ENCODE assay signal across 8 mouse cellular contexts in the genomic region with DNA sequence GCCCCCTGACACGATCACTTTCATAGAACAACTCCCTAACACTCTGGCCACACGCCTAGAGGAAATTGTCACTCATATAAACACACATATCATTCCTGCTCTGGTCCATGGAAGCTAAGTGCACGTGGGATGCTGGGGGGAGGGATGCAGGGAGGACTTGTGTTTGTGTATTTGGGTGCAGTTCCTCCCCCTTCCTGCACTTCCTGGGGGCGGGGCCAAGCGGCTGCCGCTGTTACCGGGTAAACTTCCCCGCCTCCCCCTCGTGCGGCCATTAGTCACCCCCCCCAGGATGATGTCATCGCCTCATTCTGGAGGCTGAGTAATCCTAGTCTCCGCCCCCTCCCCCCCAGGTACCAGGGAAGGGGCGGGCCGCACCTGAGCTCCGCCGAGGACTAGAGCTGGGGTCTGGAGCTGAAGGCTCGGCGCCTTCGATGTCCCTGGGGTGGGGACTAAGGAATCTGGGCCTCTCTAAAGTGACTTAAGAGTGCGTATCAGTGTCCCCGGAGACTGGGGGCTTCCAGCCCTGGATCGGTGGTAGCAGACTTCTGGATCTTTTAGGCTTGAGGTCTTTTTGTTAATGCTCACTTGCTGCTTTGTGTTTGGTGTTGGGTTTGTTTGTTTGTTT. TPM values are rescaled to one million over a fixed set of nuclear protein-coding genes. Genes with fewer than 3 reads are reported as not detected.
DNase-seq lines count a peak whose midpoint lies in the region; ATAC-seq and TF ChIP-seq lines count a peak whose summit lies in the region.

No protein-coding gene starts in this region.

- no peaks in the 10 kb centered on the region for H3K9me3 ChIP-seq in MEL (replicated peaks; ENCODE audit: insufficient read depth, low read length)
- no peaks in the 10 kb centered on the region for H3K9me3 ChIP-seq in forebrain, postnatal 0 days (ENCODE audit: low read length)

- H3K79me2 ChIP-seq in MEL (ENCODE audit: control insufficient read depth, insufficient read depth, low read length, poor library complexity) = peaks cover 1% of the 10 kb centered on the region; the same call in 1 of the 2 replicates

- H3K4me1 ChIP-seq in MEL (ENCODE audit: control insufficient read depth in 1 of 2, insufficient read depth in 2 of 2, low read length in 2 of 2) = peaks cover 0 to 15% of the 10 kb centered on the region in 2 experiments; a peak in 2 of 4 replicates
- H3K4me1 ChIP-seq in cerebellum, adult 2 months (ENCODE audit: control insufficient read depth, insufficient read depth, low read length) = peaks cover 18% of the 10 kb centered on the region
- H3K4me1 ChIP-seq in forebrain, postnatal 0 days (ENCODE audit: insufficient read depth) = peaks cover 11% of the 10 kb centered on the region; the same call in 1 of the 2 replicates

- peak; percentile 96 for DNase-seq in MEL (ENCODE audit: low read depth, low spot score)
- peak; percentile 88 to 92 for DNase-seq in cerebellum, adult 2 months
- DNase-seq in forebrain, postnatal 0 days = peak; percentile 85
- DNase-seq in layer of hippocampus, adult 9-11 months = peak; percentile 90
- DNase-seq in lung, postnatal 14 days = peak; percentile 94
- DNase-seq in ovary, postnatal 36 days (ENCODE audit: low spot score) = peak; percentile 72
- DNase-seq in thymus, postnatal 14 days = peak; percentile 93

- 1% methylated on average over 22 of the region's 22 CpGs for WGBS in cerebellum, adult 2 months
- WGBS in forebrain, postnatal 0 days = under 1% methylated on average over 22 of the region's 22 CpGs

- TF ChIP-seq POLR2A in MEL (IDR thresholded peaks at IDR 0.05; ENCODE audit: control insufficient read depth in 1 of 2, insufficient read depth in 1 of 2, low read depth in 1 of 2, low read length in 2 of 2, poor library complexity in 1 of 2) = peak in 1 of 2 experiments; percentile 16; a peak in 1 of 4 replicates
- TF ChIP-seq POLR2A in cerebellum, adult 2 months (IDR thresholded peaks at IDR 0.05; ENCODE audit: borderline replicate concordance, insufficient read depth, low read length) = peak; percentile 66; the same call in 1 of the 2 replicates

- H3K4me3 ChIP-seq in MEL (ENCODE audit: control insufficient read depth in 1 of 2, insufficient read depth in 1 of 2, low read depth in 2 of 2, low read length in 2 of 2) = peak overlapping the region; percentile 45 to 55
- H3K4me3 ChIP-seq in cerebellum, adult 2 months (replicated peaks; ENCODE audit: insufficient read depth, low read depth, low read length) = peak overlapping the region; percentile 62
- peak overlapping the region; percentile 31 for H3K4me3 ChIP-seq in forebrain, postnatal 0 days (ENCODE audit: low read depth, low read length)

- no peaks in the 10 kb centered on the region for H3K27me3 ChIP-seq in MEL (ENCODE audit: control insufficient read depth in 1 of 2, insufficient read depth in 2 of 2, low read length in 2 of 2)
- no peaks in the 10 kb centered on the region for H3K27me3 ChIP-seq in cerebellum, adult 2 months (ENCODE audit: control insufficient read depth, insufficient read depth, low read length)
- no peaks in the 10 kb centered on the region for H3K27me3 ChIP-seq in forebrain, postnatal 0 days (ENCODE audit: insufficient read depth, low read length)

- TF ChIP-seq CTCF in MEL (IDR thresholded peaks at IDR 0.05 in 2 of 3, conservative IDR thresholded peaks at IDR 0.05 in 1 of 3; ENCODE audit: control insufficient read depth in 1 of 3, insufficient read depth in 1 of 3, low read depth in 2 of 3, low read length in 3 of 3, poor library complexity in 1 of 3, severe bottlenecking in 1 of 3) = no peak
- peak; percentile 40; the same call in 1 of the 2 replicates for TF ChIP-seq CTCF in cerebellum, adult 2 months (IDR thresholded peaks at IDR 0.05; ENCODE audit: borderline replicate concordance, insufficient read depth, low read depth, low read length)
- peak; percentile 60 for TF ChIP-seq CTCF in forebrain, postnatal 0 days (IDR thresholded peaks at IDR 0.05; ENCODE audit: low read depth)

- no peak for TF ChIP-seq EP300 in MEL (IDR thresholded peaks at IDR 0.05; ENCODE audit: low read depth in 1 of 2, low read length in 2 of 2)

- H3K4me2 ChIP-seq in forebrain, postnatal 0 days (ENCODE audit: low read depth) = peak overlapping the region; percentile 61

- H3K36me3 ChIP-seq in MEL (ENCODE audit: control insufficient read depth in 1 of 2, insufficient read depth in 2 of 2, low read length in 2 of 2) = peaks cover 0 to 10% of the 10 kb centered on the region in 2 experiments; a peak in 2 of 4 replicates
- no peaks in the 10 kb centered on the region for H3K36me3 ChIP-seq in forebrain, postnatal 0 days (ENCODE audit: insufficient read depth)

- no peak for TF ChIP-seq RAD21 in MEL (IDR thresholded peaks at IDR 0.05; ENCODE audit: low read depth, low read length)

- ATAC-seq in forebrain, postnatal 0 days = peak; percentile 21; the same call in 1 of the 2 replicates
- ATAC-seq in hematopoietic stem cell, adult 5-6 weeks (replicated peaks in 1 of 2; ENCODE audit: insufficient read depth in 1 of 2, low FRiP score in 2 of 2, low TSS enrichment in 1 of 2, low read depth in 1 of 2, poor library complexity in 2 of 2, severe bottlenecking in 2 of 2) = peak; percentile 35 to 46

- peak overlapping the region; percentile 98 for H3K9ac ChIP-seq in MEL (ENCODE audit: control insufficient read depth, low read depth, low read length, poor library complexity, severe bottlenecking)
- peak overlapping the region; percentile 45 for H3K9ac ChIP-seq in forebrain, postnatal 0 days

- peak overlapping the region; percentile 100 for H3K27ac ChIP-seq in MEL (ENCODE audit: control insufficient read depth, low read depth, low read length)
- H3K27ac ChIP-seq in cerebellum, adult 2 months (ENCODE audit: insufficient read depth, low read length) = peak overlapping the region; percentile 93
- peak overlapping the region; percentile 24; the same call in 1 of the 2 replicates for H3K27ac ChIP-seq in forebrain, postnatal 0 days (ENCODE audit: low read depth, low read length)

TF ChIP-seq in MEL, 35 proteins besides CTCF, POLR2A, EP300 and RAD21 (continues in another document):
- TF ChIP-seq BHLHE40 (IDR thresholded peaks at IDR 0.05; ENCODE audit: borderline replicate concordance, low read depth, low read length) = peak; percentile 78; the same call in 1 of the 2 replicates
- TF ChIP-seq ETS1 (IDR thresholded peaks at IDR 0.05; ENCODE audit: low read depth, low read length) = peak; percentile 90
- TF ChIP-seq USF1 (IDR thresholded peaks at IDR 0.05; ENCODE audit: low read depth, low read length) = peak; percentile 48
- TF ChIP-seq SMC3 (IDR thresholded peaks at IDR 0.05; ENCODE audit: low read depth, low read length) = no peak
- peak; percentile 66; the same call in 1 of the 2 replicates for TF ChIP-seq MYC (IDR thresholded peaks at IDR 0.05; ENCODE audit: low read depth, low read length)
- peak; percentile 86 for TF ChIP-seq MAX (IDR thresholded peaks at IDR 0.05; ENCODE audit: low read length)
- TF ChIP-seq MEF2A (IDR thresholded peaks at IDR 0.05; ENCODE audit: extremely low read depth, insufficient replicate concordance, low read depth, low read length, poor library complexity, severe bottlenecking) = no peak
- TF ChIP-seq POLR2AphosphoS5 (IDR thresholded peaks at IDR 0.05; ENCODE audit: borderline replicate concordance, low read depth, low read length) = no peak; the same call in 1 of the 2 replicates
- TF ChIP-seq TBP (IDR thresholded peaks at IDR 0.05; ENCODE audit: low read depth, low read length) = no peak

RNA-seq across cellular contexts. Expression of a gene that starts 10.3 kb away (rescaled TPM):
- total RNA-seq in MEL (2012; rRNA removed) = 57.4 and 63.6 TPM in 2 replicates
- 10 to 100 TPM in 1 of 2 experiments, not detected in 1; 97.1 TPM for polyA plus RNA-seq in MEL (2012; ENCODE audit: insufficient read depth in 1 of 2, insufficient read length in 2 of 2, low read depth in 1 of 2, low replicate concordance in 2 of 2, missing spikeins in 1 of 2)
- 81.1 and 91.1 TPM in 2 replicates for polyA plus RNA-seq in cerebellum, adult 2 months (2012; rRNA removed)
- total RNA-seq in forebrain, postnatal 0 days (2014; rRNA removed) = 31.6 and 38.2 TPM in 2 replicates
- polyA plus RNA-seq in forebrain, postnatal 0 days (2015; fragmentation: Nextera tagmentation; extraction: Ambion mirVana) = 12.8 and 18.6 TPM in 2 replicates
- total RNA-seq in hematopoietic stem cell, adult 5-6 weeks (2017) = 80.8 and 153 TPM in 2 replicates

RNA-seq across cellular contexts. Expression of a gene that starts 11.3 kb away (rescaled TPM):
- 2.9 and 4.4 TPM in 2 replicates for total RNA-seq in MEL (2012; rRNA removed)
- polyA plus RNA-seq in MEL (2012; ENCODE audit: insufficient read depth in 1 of 2, insufficient read length in 2 of 2, low read depth in 1 of 2, low replicate concordance in 2 of 2, missing spikeins in 1 of 2) = 1 to 10 TPM in 1 of 2 experiments, not detected in 1; 9.3 TPM
- polyA plus RNA-seq in cerebellum, adult 2 months (2012; rRNA removed) = 17.0 and 20.3 TPM in 2 replicates
- total RNA-seq in forebrain, postnatal 0 days (2014; rRNA removed) = 41.2 and 57.8 TPM in 2 replicates
- polyA plus RNA-seq in forebrain, postnatal 0 days (2015; fragmentation: Nextera tagmentation; extraction: Ambion mirVana) = 40.0 and 40.2 TPM in 2 replicates
- 1.8 and 4.1 TPM in 2 replicates for total RNA-seq in hematopoietic stem cell, adult 5-6 weeks (2017)

RNA-seq across cellular contexts. Expression of a gene that starts 23.5 kb away (rescaled TPM):
- 38.0 and 50.7 TPM in 2 replicates for total RNA-seq in MEL (2012; rRNA removed)
- polyA plus RNA-seq in MEL (2012; ENCODE audit: insufficient read depth in 1 of 2, insufficient read length in 2 of 2, low read depth in 1 of 2, low replicate concordance in 2 of 2, missing spikeins in 1 of 2) = 10 to 100 TPM in 1 of 2 experiments, not detected in 1; 87.6 TPM
- polyA plus RNA-seq in cerebellum, adult 2 months (2012; rRNA removed) = 60.1 and 61.1 TPM in 2 replicates
- 36.9 and 43.2 TPM in 2 replicates for total RNA-seq in forebrain, postnatal 0 days (2014; rRNA removed)
- 63.6 and 68.4 TPM in 2 replicates for polyA plus RNA-seq in forebrain, postnatal 0 days (2015; fragmentation: Nextera tagmentation; extraction: Ambion mirVana)
- total RNA-seq in hematopoietic stem cell, adult 5-6 weeks (2017) = 14.0 and 14.3 TPM in 2 replicates

RNA-seq across cellular contexts. Expression of a gene that starts 37.5 kb away (rescaled TPM):
- not detected in 2 replicates for total RNA-seq in MEL (2012; rRNA removed)
- polyA plus RNA-seq in MEL (2012; ENCODE audit: insufficient read depth in 1 of 2, insufficient read length in 2 of 2, low read depth in 1 of 2, low replicate concordance in 2 of 2, missing spikeins in 1 of 2) = not detected
- 0.75 and 0.95 TPM in 2 replicates for polyA plus RNA-seq in cerebellum, adult 2 months (2012; rRNA removed)
- 0.52 and 1.2 TPM in 2 replicates for total RNA-seq in forebrain, postnatal 0 days (2014; rRNA removed)
- 1.7 TPM in 2 replicates for polyA plus RNA-seq in forebrain, postnatal 0 days (2015; fragmentation: Nextera tagmentation; extraction: Ambion mirVana)
- 4.1 and 5.1 TPM in 2 replicates for total RNA-seq in hematopoietic stem cell, adult 5-6 weeks (2017)

RNA-seq across cellular contexts. Expression of a gene that starts 52.9 kb away (rescaled TPM):
- 0.92 and 1.7 TPM in 2 replicates for total RNA-seq in MEL (2012; rRNA removed)
- under 1 TPM in 1 of 2 experiments, not detected in 1; 0.49 TPM for polyA plus RNA-seq in MEL (2012; ENCODE audit: insufficient read depth in 1 of 2, insufficient read length in 2 of 2, low read depth in 1 of 2, low replicate concordance in 2 of 2, missing spikeins in 1 of 2)
- 0.19 and 0.20 TPM in 2 replicates for polyA plus RNA-seq in cerebellum, adult 2 months (2012; rRNA removed)
- 0.14 and 0.23 TPM in 2 replicates for total RNA-seq in forebrain, postnatal 0 days (2014; rRNA removed)
- polyA plus RNA-seq in forebrain, postnatal 0 days (2015; fragmentation: Nextera tagmentation; extraction: Ambion mirVana) = 0.13 and 0.17 TPM in 2 replicates
- total RNA-seq in hematopoietic stem cell, adult 5-6 weeks (2017) = 1.2 and 1.3 TPM in 2 replicates

Comparison
In these comparisons a context has a peak if more than half of its experiments do, and no peak if none do; other contexts are left out.
1. Peak in every context shown above with its lines: DNase-seq, ATAC-seq, H3K4me3 ChIP-seq and H3K27ac ChIP-seq.
2. H3K27ac ChIP-seq: peak in every context shown above with its lines; median percentile 100 in MEL; 93 in cerebellum, adult 2 months; 24 in forebrain, postnatal 0 days.
3. CTCF ChIP-seq: peak in cerebellum, adult 2 months (single experiment) and forebrain, postnatal 0 days (single experiment); none in MEL (0 of 3).